Mouse (Mus musculus): ENCODE measurements around the gene Ttll3.
A peak's percentile ranks its signal among the peaks of the same experiment; 100 is the strongest.

Ttll3 gene

GRCm38 (mm10) chr6:113388960-113389359, at the start of gene Ttll3:
Gene Ttll3, plus strand, starts transcription at chr6:113389260.
- DNase-seq (ENCODE audit: low spot score in 2 of 2): no peak

GRCm38 (mm10) chr6:113341574-113341973, 47.5 kb upstream of the Ttll3 start:
- peak in 1 of 2 experiments; percentile 48 for DNase-seq (ENCODE audit: low spot score in 2 of 2)

DNA sequence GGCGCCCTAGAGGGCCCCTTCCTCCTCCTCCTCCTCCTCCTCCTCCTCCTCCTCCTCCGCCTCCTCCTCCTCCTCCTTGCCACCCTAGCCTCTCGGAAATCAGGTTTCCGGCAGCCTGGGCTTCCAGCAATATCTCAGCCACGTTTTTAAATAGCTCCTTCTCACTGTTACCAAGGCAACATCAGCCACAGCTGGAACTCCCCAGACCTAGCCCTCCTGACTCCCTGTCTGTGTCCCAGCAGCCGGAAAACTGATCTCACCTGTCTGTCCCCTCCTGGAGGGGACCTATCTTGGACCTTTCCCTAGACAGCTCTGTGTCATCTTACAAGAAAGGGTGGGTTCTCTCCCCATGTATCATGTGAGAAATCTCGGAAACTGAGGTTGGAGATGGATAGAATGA, 46.8 kb upstream of the Ttll3 start:
- peak; percentile 57 to 70 for DNase-seq (ENCODE audit: low spot score in 2 of 2)

GRCm38 (mm10) chr6:113343177-113344092, 45.6 kb upstream of the Ttll3 start, which contains the start of gene Camk1:
Gene Camk1, minus strand, starts transcription at chr6:113343984.
- DNase-seq (ENCODE audit: low spot score in 2 of 2): peak; percentile 82 to 86

GRCm38 (mm10) chr6:113344321-113344720, 44.7 kb upstream of the Ttll3 start:
- peak; percentile 68 to 74 for DNase-seq (ENCODE audit: low spot score in 2 of 2)

GRCm38 (mm10) chr6:113346897-113347296, 42.2 kb upstream of the Ttll3 start:
- no peak for DNase-seq (ENCODE audit: low spot score in 2 of 2)

GRCm38 (mm10) chr6:113350538-113350937, 38.5 kb upstream of the Ttll3 start:
- DNase-seq (ENCODE audit: low spot score in 2 of 2): no peak

GRCm38 (mm10) chr6:113351161-113351560, 37.9 kb upstream of the Ttll3 start:
- DNase-seq (ENCODE audit: low spot score in 2 of 2): no peak

DNA sequence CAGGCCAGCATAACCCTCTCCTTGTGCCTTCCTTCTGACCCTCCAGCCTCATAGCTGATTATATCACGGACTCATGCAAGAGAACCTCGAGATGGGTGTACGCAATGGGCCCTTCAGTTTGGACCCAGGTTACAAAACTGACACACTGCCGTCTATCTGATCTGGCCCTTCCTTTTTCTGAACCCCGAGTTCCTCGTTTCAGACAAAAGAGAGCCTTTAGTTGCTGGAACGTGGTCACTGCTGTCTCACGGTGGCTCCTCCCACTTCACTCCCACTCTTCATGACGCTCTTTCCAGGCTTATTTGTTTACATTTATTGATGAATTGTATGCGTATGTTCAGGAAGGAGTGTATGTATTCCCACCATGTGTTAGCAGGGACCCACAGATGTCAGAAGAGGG, 37.4 kb upstream of the Ttll3 start:
- DNase-seq (ENCODE audit: low spot score in 2 of 2): no peak

DNA sequence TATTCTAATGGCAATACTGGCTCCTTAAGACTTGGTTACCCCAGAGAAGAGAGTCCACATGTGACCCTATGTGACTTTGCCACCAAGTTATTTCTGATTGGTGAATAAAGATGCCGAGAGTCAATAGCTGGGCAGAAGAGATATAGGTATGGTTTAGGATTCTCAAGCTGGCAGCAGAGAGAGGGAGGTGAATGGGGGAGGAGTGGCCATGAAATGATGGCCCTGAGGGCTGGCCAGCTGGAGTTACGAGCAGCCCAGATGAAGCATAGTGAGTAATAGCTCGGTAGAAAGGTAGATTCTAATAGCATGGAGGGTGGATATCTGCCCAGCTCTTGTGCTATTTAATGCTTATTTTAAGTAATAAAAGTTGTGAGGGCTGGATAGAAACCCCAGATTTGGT, 36.2 kb upstream of the Ttll3 start:
- no peak for DNase-seq (ENCODE audit: low spot score in 2 of 2)

DNA sequence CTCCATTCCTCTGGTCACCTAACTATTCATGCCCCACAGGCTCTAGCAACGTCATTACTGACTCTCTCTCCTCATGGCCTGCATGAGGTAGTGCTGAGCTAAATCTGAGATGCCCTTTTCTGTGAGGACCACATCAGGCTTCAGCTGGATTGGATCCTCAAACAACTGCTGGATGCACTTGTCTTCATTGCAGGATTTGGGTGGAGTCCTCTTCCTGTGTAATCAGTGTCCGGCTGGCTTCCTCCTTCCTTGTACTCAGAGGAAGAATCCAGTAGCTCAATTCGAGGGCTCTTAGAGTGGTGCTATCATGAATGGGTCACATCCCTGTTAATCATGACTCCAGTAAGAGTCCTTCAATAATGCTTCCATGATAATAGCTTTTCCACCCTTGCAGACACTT, 35.4 kb upstream of the Ttll3 start:
- no peak for DNase-seq (ENCODE audit: low spot score in 2 of 2)

DNA sequence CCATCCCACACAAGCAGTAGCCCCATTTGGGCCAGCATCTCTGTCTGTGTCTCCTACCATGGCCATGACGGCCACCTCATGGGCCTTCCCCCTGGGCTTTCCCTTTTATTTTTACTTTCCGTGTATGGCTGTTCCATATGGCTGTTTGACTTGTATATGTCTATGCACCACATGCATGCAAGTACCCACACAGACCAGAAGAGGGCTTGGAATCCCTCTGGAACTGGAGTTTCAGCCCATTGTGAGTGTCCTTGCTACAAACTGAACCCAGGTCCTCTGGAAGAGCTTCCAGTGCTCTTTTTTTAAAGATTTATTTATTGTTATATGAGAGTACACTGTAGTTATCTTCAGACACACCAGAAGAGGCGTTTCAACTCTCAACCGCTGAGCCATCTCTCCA, 27.6 kb upstream of the Ttll3 start:
- no peak for DNase-seq (ENCODE audit: low spot score in 2 of 2)

GRCm38 (mm10) chr6:113362241-113362640, 26.8 kb upstream of the Ttll3 start:
- no peak for DNase-seq (ENCODE audit: low spot score in 2 of 2)

DNA sequence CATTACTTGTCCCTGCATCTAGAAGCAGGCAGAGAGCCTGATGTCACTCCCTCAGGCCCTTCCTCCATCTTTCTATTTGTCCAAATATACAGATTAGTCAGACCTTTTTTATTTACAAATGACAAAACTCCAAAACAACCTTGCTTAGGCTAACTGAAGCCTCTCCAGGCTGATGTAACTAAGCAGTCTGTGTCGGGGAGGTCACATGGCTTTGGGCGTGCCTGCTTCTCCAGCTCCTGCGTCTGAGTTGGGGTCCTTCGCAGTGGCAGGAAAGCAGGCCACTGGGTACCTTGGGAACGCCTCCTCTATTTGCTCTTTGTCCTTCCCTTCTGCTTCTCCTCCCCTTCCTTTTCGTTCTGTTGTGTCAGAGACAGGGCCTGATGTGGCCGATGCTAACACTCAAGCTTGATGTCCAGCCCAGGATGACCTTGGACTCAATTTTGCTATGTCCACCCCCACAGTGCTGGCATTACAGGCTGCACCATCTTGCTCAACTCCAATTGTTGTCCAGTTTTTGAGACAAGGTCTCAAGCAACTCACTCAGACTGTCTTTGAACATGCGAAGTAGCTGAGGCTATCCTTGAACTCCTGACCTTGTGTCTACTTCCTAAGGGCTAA, 24.4 kb upstream of the Ttll3 start:
- no peak for DNase-seq (ENCODE audit: low spot score in 2 of 2)

GRCm38 (mm10) chr6:113366639-113367038, 22.4 kb upstream of the Ttll3 start:
- no peak for DNase-seq (ENCODE audit: low spot score in 2 of 2)

GRCm38 (mm10) chr6:113367574-113367973, 21.5 kb upstream of the Ttll3 start:
- DNase-seq (ENCODE audit: low spot score in 2 of 2): no peak

DNA sequence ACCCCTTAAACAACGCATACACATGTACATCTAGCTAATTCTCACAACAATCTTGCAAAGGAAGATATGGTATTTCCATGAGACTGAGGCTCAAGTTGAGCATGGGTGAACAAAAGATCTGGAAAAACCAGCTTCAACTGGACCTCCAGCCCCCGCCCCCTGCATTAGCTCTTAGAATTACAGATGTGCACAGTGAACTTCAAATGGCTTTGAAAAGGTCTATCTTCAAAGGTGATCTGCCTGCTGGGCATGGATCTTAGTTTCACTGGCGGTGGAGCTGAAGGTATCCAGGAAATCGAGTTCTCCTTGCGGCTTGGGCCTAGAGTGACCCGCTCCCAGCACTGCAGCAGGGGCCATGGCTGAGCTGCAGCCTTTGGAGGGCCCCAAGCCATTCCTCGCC, 20.9 kb upstream of the Ttll3 start:
- DNase-seq (ENCODE audit: low spot score in 2 of 2): no peak

DNA sequence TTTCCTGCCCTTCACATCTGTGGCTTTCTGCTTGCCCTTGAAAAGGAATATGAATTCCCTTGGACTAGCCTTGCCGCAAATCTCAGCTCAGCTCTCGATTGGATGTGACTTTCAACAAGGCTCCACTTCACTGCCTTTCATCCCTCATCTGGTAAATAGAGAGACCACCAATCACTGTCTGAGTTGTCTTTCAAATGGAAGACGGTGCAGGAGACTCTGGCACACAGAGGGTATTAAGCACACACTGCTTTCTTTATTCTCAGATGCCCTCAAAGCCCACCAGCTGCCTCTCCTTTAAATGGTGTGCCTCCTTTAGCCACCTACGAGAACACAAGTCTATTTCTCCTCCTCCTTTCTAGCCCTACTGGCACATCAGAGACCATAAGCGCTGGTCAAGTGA, 20.5 kb upstream of the Ttll3 start:
- no peak for DNase-seq (ENCODE audit: low spot score in 2 of 2)

- DNase-seq (ENCODE audit: low spot score in 2 of 2): no peak
Observed at GRCm38 (mm10) chr6:113370194-113370929, 18.7 kb upstream of the Ttll3 start.

- DNase-seq (ENCODE audit: low spot score in 2 of 2): no peak
Observed at GRCm38 (mm10) chr6:113373491-113373890, 15.6 kb upstream of the Ttll3 start.

DNA sequence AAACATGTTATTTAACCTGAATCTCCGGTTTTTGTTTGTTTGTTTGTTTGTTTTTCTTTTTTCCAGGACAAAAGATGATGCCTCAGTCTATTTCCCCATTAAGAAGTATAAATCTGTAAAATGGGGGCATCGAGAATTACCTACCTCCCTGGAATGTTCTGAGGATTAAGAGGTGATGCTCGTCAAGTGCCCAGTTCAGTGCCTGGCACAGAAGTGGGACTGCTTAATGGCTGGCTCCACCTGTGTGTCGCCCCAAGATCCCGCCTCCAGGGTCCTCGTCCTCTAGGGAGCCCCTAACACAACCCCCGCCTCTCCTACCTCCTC, 11.9 kb upstream of the Ttll3 start:
- no peak for DNase-seq (ENCODE audit: low spot score in 2 of 2)

Data from right cerebral cortex, postnatal 10 days (tissue).